Mouse (Mus musculus) R1 (cell line): ENCODE data around the gene Vmn2r73.

Source experiments
- DNase-seq: peaks from one replicate; pipeline ENCODE4 v3.0.0-alpha.2; 2018; ENCODE audit warnings: low read depth, low spot score

Vmn2r73 gene

GRCm38 (mm10) chr7:85876166-85876565 is at the start of gene Vmn2r73:
Vmn2r73 (minus strand) TSS chr7:85876266.
- no peak for DNase-seq

- no peak for DNase-seq
Measured at GRCm38 (mm10) chr7:85840090-85840948, 35.7 kb downstream of the Vmn2r73 start.

- DNase-seq: peak; percentile 48
Measured at GRCm38 (mm10) chr7:85818092-85818491, 58.0 kb downstream of the Vmn2r73 start.
